Comparison of ENCODE assay signal across 8 mouse cellular contexts in genomic region chr14:78668291-78668690, GRCm38 (mm10).
DNase-seq lines count a peak whose midpoint lies in the region; ATAC-seq and TF ChIP-seq lines count a peak whose summit lies in the region.

No protein-coding gene starts in this region.

- H3K4me1 ChIP-seq in kidney, adult 2 months (ENCODE audit: control insufficient read depth, insufficient read depth, low read length) = no peaks in the 10 kb centered on the region; the same call in 1 of the 2 replicates
- H3K4me1 ChIP-seq in limb, embryonic 10.5 days = no peaks in the 10 kb centered on the region

- no peaks in the 10 kb centered on the region for H3K9me3 ChIP-seq in limb, embryonic 10.5 days (replicated peaks)

- TF ChIP-seq CTCF in kidney, adult 2 months (conservative IDR thresholded peaks at IDR 0.05; ENCODE audit: insufficient read depth, insufficient read length, low read depth, low read length) = peak; percentile 69

- H3K36me3 ChIP-seq in kidney, adult 2 months (ENCODE audit: control insufficient read depth, insufficient read depth, low read length) = no peaks in the 10 kb centered on the region
- H3K36me3 ChIP-seq in limb, embryonic 10.5 days = no peaks in the 10 kb centered on the region

- WGBS in kidney, adult 2 months = 18% methylated on average over 6 of the region's 6 CpGs
- WGBS in limb, embryonic 10.5 days = 29% methylated on average over 6 of the region's 6 CpGs

- no peak for TF ChIP-seq POLR2A in kidney, adult 2 months (IDR thresholded peaks at IDR 0.05; ENCODE audit: low read depth, low read length)

- peak; percentile 87 for ATAC-seq in monocyte, adult 5-6 weeks (replicated peaks; ENCODE audit: insufficient number of reproducible peaks, low FRiP score, low TSS enrichment, poor library complexity, severe bottlenecking)

- no peak overlapping the region for H3K27ac ChIP-seq in kidney, adult 2 months (ENCODE audit: insufficient read depth, low read depth, low read length)
- no peak overlapping the region for H3K27ac ChIP-seq in limb, embryonic 10.5 days

- no peaks in the 10 kb centered on the region for H3K27me3 ChIP-seq in kidney, adult 2 months (replicated peaks; ENCODE audit: control insufficient read depth, insufficient read depth, low read length)
- H3K27me3 ChIP-seq in limb, embryonic 10.5 days (ENCODE audit: low read depth, poor library complexity, severe bottlenecking) = no peaks in the 10 kb centered on the region

- no peak overlapping the region for H3K4me3 ChIP-seq in kidney, adult 2 months (ENCODE audit: insufficient read depth, low read depth, low read length)
- no peak overlapping the region for H3K4me3 ChIP-seq in limb, embryonic 10.5 days

- DNase-seq in urinary bladder, postnatal 14 days (ENCODE audit: low spot score) = peak; percentile 79
- DNase-seq in urinary bladder, adult 2 months (ENCODE audit: low spot score) = no peak
- peak; percentile 78 to 88 for DNase-seq in cerebellum, postnatal 36 days
- peak; percentile 71 for DNase-seq in gastrocnemius, postnatal 10 days
- peak; percentile 85 for DNase-seq in kidney, adult 2 months
- peak; percentile 79 for DNase-seq in limb, embryonic 10.5 days (ENCODE audit: low spot score)
- peak; percentile 50 to 85 for DNase-seq in spleen, postnatal 4 days (ENCODE audit: low spot score in 2 of 2)
